Mouse (Mus musculus) brain, embryonic 14.5 days (tissue): ENCODE data around the gene Tulp4. TPM values are rescaled to one million over a fixed set of nuclear protein-coding genes. Genes with fewer than 3 reads are reported as not detected.

ENCODE experiments used
- DNase-seq: peaks from one replicate; pipeline ENCODE4 v3.0.0-alpha.2; 2011; ENCODE audit warnings: low read depth
- CTCF ChIP-seq: fragments of 200-500 bp; IDR thresholded peaks from 2 replicates; pipeline ENCODE4 v1.5.1; 2012; ENCODE audit warnings: inconsistent platforms, mild to moderate bottlenecking, moderate library complexity, borderline replicate concordance; ENCODE audit not compliant: insufficient read depth, insufficient read length; ENCODE audit errors: extremely low read depth
- POLR2A ChIP-seq: fragments of 200-500 bp; IDR thresholded peaks from 2 replicates; pipeline ENCODE4 v1.6.1; 2012; ENCODE audit warnings: mild to moderate bottlenecking, inconsistent platforms, borderline replicate concordance; ENCODE audit not compliant: poor library complexity, insufficient read depth, insufficient read length, severe bottlenecking; ENCODE audit errors: extremely low read depth
- polyA plus RNA-seq: library from polyadenylated mRNA; depleted of rRNA; stranded (reverse); fragments of >200 nt; gene quantifications from 2 replicates; pipeline ENCODE4 v1.2.3, GENCODE M21; 2012

Tulp4 gene
- polyA plus RNA-seq, 1 experiment = 178 TPM

GRCm38 (mm10) chr17:6107015-6107601, 871 bp downstream of the Tulp4 start:
- DNase-seq = peak; percentile 81
- no peak for TF ChIP-seq CTCF
- no peak for TF ChIP-seq POLR2A

- DNase-seq = no peak
- TF ChIP-seq CTCF = no peak
- no peak for TF ChIP-seq POLR2A
These were observed 1.9 kb downstream of the Tulp4 start for GRCm38 (mm10) chr17:6108175-6108574.

- TF ChIP-seq CTCF (0 out of 2 replicates have a peak, but pooled peaks have one; percentile 8), POLR2A (no peak)
- DNase-seq = peak; percentile 37
These were observed 4.7 kb downstream of the Tulp4 start for GRCm38 (mm10) chr17:6110956-6111355.

- TF ChIP-seq CTCF = no peak
- no peak for TF ChIP-seq POLR2A
- no peak for DNase-seq
These were observed 7.4 kb downstream of the Tulp4 start for GRCm38 (mm10) chr17:6113653-6114052.

GRCm38 (mm10) chr17:6115085-6115484, 8.8 kb downstream of the Tulp4 start:
- TF ChIP-seq CTCF = no peak
- no peak for TF ChIP-seq POLR2A
- no peak for DNase-seq

- DNase-seq = no peak
- no peak for TF ChIP-seq CTCF
- no peak for TF ChIP-seq POLR2A
These were observed 11.0 kb downstream of the Tulp4 start for GRCm38 (mm10) chr17:6117148-6117725.

- DNase-seq = no peak
- no peak for TF ChIP-seq CTCF
- TF ChIP-seq POLR2A = no peak
These were observed 11.7 kb downstream of the Tulp4 start for GRCm38 (mm10) chr17:6117917-6118316.

- TF ChIP-seq CTCF = no peak
- no peak for TF ChIP-seq POLR2A
- no peak for DNase-seq
These were observed 12.6 kb downstream of the Tulp4 start for GRCm38 (mm10) chr17:6118861-6119260.

GRCm38 (mm10) chr17:6123776-6124175, 17.5 kb downstream of the Tulp4 start:
- TF ChIP-seq CTCF = no peak
- no peak for TF ChIP-seq POLR2A
- no peak for DNase-seq

GRCm38 (mm10) chr17:6125441-6125840, 19.2 kb downstream of the Tulp4 start:
- DNase-seq = no peak
- TF ChIP-seq CTCF (no peak), POLR2A (no peak)

GRCm38 (mm10) chr17:6128039-6128438, 21.8 kb downstream of the Tulp4 start:
- TF ChIP-seq POLR2A (no peak), CTCF (no peak)
- DNase-seq = no peak

- DNase-seq = peak; percentile 53
- TF ChIP-seq POLR2A (no peak), CTCF (no peak)
These were observed 23.1 kb downstream of the Tulp4 start for GRCm38 (mm10) chr17:6129361-6129760.

GRCm38 (mm10) chr17:6131083-6131482, 24.8 kb downstream of the Tulp4 start:
- TF ChIP-seq CTCF = no peak
- no peak for TF ChIP-seq POLR2A
- no peak for DNase-seq
